Mouse (Mus musculus) granulocyte monocyte progenitor cell, adult 5-6 weeks (primary cell): ENCODE measurements around the gene Rapgef6. TPM values are rescaled to one million over a fixed set of nuclear protein-coding genes. Genes with fewer than 3 reads are reported as not detected.
A peak's percentile ranks its signal among the peaks of the same experiment; 100 is the strongest.
"Not testable (repeated sequence)": the region's sequence is repeated elsewhere in the genome, so short reads cannot be mapped to it uniquely, and the experiment has no call there.

Experiments used
- ATAC-seq: replicated peaks from 2 replicates; pipeline ENCODE4 v1.8.0; 2016; ENCODE audit warnings: mild to moderate bottlenecking, moderate TSS enrichment, inconsistent platforms; ENCODE audit not compliant: poor library complexity, severe bottlenecking
- total RNA-seq, 2 experiments: library from RNA; stranded (forward) in 1 of 2; stranded (reverse) in 1 of 2; fragments of 200-712, 200-1000 nt in 1 of 2; fragments of >200 nt in 1 of 2; fragmentation: Nextera tagmentation in 1 of 2; gene quantifications; 2 replicates each; pipeline ENCODE4 v1.2.3; 2014 to 2017

Rapgef6 gene
- total RNA-seq, 2 experiments from 2014 or later: 34.8 to 47.3 TPM

- peak; percentile 79 for ATAC-seq
These were observed 40.1 kb downstream of the Rapgef6 start for GRCm38 (mm10) chr11:54562761-54563160.

GRCm38 (mm10) chr11:54567959-54568358 lies 45.3 kb downstream of the Rapgef6 start:
- no peak for ATAC-seq

DNA sequence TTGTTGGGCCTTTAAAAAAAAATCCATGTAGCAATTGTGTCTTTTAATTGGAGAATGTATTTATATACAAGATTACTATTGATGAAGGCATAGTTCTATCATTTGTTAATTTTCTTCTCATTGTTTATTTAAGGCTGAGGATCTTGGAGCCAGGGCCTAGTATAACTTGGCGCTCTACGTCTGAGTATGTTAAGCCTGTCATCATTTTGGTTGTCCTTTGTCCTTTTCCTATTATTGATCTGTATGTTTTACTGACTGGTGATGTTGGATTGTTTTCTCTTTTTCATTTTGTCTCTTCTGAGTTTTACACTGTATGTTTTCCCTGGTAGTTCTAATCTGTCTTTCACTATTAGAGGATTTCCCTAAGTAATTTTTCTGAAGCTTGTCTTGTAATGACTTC lies 52.1 kb downstream of the Rapgef6 start:
- no peak for ATAC-seq

GRCm38 (mm10) chr11:54592585-54592984 lies 69.9 kb downstream of the Rapgef6 start:
- ATAC-seq: no peak

DNA sequence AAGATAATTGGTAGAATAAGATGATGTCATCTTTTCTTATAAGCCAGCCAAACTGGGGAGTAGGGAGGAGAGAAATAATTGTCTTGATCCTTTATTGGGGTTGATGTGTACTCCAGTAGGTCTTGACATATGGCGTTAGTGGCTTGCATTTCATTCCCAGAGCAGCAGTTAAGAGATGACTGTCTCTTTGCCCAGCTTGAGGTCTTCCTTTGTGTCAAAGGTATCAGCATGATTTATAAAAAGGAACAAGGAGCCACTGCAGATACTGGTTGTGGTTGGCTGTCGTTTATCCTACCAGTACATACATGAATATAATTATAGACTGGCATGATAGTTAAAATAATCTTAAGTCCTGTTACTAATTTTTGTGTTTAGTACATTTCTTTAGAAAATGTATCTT lies 71.4 kb downstream of the Rapgef6 start:
- no peak for ATAC-seq

- ATAC-seq: no peak
These were observed 72.4 kb downstream of the Rapgef6 start for GRCm38 (mm10) chr11:54595053-54595452.

DNA sequence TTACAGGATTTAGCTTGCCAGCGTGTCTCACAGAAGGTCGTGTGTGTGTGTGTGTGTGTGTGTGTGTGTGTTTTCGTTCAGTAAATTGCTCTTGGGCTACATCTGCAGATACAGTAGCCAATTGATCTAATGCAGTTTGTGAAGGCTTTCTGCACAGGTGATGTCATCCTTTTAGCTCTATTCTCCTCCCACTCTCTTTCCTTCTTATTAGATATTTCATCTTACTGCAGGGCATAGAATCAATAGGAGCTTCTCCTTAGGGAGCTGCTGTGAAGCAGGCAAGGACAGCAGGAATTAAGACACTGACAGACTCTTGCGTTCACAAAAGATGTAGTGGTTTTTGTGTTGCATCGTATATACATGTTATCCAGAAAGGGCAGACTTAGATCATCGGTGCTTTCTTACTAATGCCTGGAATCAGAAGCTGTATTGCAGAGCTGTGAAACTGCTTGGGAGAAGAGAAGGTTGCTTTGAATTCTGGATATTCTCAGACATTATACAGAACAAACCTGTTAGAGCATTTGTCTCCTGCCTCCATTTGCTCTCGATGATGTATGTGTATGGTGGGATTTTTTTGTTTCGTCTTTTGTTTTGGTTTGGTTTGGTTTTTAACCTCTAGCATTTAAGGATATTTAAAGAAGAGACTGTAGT lies 73.4 kb downstream of the Rapgef6 start:
- ATAC-seq: no peak

GRCm38 (mm10) chr11:54597902-54598447 lies 75.3 kb downstream of the Rapgef6 start:
- ATAC-seq: no peak

GRCm38 (mm10) chr11:54601121-54601520 lies 78.5 kb downstream of the Rapgef6 start:
- no peak for ATAC-seq

- not testable (repeated sequence) for ATAC-seq
These were observed 80.1 kb downstream of the Rapgef6 start for GRCm38 (mm10) chr11:54602764-54603163.

DNA sequence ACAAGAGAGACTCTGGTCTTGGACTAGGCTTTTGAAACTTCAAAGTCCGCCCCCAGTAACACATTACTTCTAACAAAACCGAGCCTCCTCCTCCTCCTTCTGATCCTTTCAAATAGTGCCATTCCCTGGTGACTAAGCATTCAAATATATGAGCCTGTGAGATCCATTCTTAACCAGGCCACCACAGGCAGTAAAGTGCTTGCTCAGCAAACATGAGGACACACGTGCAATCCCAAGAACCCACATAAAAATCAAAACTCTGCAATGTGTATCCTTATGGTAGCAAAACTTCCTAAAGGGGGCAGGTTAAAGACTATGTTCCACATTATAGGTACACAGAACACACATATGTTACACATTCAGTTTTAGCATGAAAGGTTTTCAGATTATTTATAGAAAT lies 81.8 kb downstream of the Rapgef6 start:
- ATAC-seq: no peak

DNA sequence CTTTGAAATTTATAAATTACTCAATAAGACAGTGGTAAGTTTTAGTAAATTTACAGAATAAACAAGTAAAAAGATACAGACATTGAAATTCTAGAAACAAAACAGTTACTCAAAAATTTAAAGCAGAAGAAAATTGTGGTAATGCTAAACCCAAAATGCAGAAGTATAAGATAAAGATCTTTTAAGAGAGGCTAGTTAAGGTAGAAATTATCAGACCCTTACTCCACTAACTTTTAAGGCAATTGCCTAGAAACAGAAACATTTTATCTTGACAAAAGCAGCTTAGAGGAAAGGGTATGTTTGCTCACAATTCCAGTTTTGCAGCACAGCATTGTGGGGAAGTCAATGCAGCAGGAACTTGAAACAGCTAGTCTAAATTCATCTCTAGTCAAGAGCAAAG lies 91.0 kb downstream of the Rapgef6 start:
- no peak; the same call in 1 of the 2 replicates for ATAC-seq

- ATAC-seq: no peak
These were observed 91.9 kb downstream of the Rapgef6 start for GRCm38 (mm10) chr11:54614560-54614959.

DNA sequence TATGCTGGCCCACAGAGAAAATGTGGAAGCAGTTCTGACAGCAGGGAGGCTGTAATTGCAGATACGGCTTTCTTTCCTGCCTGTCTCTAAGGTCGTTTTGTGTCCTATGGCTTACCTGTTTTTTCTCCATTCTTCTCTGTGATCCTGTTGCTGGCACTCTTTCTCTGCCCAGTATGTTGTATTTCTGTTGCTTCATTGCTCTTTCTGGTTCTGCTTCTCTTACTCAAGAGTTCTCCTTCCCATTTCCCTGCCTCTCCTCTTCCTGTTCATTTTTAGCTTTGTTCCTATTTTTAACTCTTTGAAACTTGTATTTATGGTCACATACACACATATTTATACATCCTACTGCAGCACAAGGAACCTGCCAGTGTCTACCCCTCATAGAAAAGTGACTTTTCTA lies 96.2 kb downstream of the Rapgef6 start:
- ATAC-seq: peak; percentile 95

GRCm38 (mm10) chr11:54621725-54622124 lies 99.1 kb downstream of the Rapgef6 start:
- no peak for ATAC-seq

DNA sequence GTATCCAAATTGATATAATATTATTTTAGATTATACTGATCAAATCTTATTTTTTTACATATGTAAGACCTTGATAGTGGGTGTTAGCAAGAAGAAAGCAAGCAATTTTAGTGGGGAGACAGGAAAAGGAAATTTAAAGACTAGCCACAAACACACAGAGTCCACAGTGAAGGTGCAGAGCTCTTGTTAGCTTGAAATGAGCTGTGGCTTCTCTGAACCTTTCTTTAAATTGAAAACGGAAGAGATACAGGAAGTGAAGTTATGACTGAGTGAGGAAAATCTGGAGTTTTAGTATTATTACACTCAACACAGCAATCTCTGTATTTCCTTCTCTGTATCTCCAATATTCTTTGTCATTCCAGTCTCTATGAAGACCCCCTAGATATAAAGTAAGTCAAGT lies 104.3 kb downstream of the Rapgef6 start:
- no peak for ATAC-seq

GRCm38 (mm10) chr11:54646420-54646819 lies 123.8 kb downstream of the Rapgef6 start:
- no peak for ATAC-seq

DNA sequence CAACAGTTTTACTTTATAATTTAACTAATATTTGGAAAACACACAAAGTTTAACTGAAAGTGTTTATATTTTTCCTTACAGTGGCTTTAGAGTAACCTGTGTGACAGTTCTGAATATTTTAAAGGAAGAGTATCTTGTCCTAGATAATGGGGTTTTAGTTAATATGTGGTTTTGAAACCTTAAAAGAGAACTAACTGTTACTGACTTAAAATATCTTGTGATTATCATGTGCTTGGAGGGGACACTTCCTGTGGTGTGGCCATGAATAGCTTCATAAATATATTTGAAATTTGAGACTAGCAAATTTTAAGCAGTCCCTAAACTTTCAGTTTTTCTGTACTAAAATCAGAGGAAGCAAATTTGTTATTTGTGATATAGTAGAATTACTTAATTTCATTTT lies 125.9 kb downstream of the Rapgef6 start:
- peak; percentile 48; the same call in 1 of the 2 replicates for ATAC-seq

DNA sequence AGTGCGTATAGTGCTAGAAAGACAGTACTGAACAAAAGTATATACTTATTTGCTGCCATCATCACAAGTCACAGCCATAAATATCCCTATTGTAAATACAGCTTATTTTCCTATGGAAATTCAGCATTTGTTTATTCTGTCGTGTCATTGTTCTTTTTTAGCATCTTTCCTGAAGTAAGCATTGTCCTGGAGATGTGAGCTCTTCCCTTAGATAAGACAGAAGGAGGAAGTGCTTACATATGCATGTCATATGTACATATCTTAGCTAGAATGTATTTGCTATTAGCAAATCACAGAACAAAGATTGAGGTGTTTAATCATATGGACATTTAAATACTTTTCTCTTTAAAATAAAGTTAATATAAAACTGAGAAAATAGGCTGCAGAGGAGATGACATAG lies 132.8 kb downstream of the Rapgef6 start:
- ATAC-seq: no peak

- ATAC-seq: no peak
These were observed 151.1 kb downstream of the Rapgef6 start for GRCm38 (mm10) chr11:54673575-54674298.

DNA sequence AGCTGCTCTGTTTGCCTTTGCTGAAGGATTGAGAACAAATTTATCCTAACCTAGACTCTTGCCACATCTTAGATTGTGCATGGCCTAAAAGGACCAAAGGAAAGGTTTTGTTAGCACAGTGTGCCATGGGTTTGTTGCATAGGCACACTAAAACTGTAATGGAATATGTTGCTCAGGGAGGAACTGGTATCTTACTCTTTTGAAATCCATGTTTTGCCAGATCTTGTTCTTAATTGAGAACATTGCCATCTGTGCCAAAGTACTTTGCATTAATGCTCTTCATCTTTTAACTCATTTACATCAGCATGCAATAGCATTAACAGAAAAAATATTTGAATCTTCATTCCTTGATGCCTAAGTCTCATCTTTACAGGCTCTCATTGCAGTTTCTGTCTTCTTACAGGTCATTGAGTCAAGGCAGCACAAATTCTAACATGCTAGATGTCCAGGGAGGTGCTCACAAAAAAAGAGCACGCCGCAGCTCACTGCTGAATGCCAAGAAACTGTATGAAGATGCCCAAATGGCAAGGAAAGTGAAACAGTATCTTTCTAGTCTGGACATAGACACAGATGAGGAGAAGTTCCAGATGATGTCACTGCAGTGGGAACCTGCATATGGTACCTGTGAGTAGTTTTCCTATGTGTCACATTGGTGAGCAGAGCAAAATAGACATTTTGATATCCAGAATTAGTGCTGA lies 153.3 kb downstream of the Rapgef6 start:
- ATAC-seq: no peak
